Mouse (Mus musculus) adrenal gland, postnatal 10 days (tissue): ENCODE measurements around the gene Rab25. TPM values are rescaled to one million over a fixed set of nuclear protein-coding genes. Genes with fewer than 3 reads are reported as not detected.

Experiments
- DNase-seq: peaks from one replicate; pipeline ENCODE4 v3.0.0; 2021; ENCODE audit warnings: mixed read lengths
- microRNA-seq: library from miRNA; unstranded; fragments of <30 nt; microRNA quantifications from one replicate; pipeline ENCODE4 v1.2.0, GENCODE M21; 2021
- total RNA-seq, 2 experiments: library from RNA; stranded (reverse); gene quantifications; 2 replicates each; pipeline ENCODE4 v1.2.3; 2021

Rab25 gene
- total RNA-seq, 2 experiments from 2014 or later: not detected

DNA sequence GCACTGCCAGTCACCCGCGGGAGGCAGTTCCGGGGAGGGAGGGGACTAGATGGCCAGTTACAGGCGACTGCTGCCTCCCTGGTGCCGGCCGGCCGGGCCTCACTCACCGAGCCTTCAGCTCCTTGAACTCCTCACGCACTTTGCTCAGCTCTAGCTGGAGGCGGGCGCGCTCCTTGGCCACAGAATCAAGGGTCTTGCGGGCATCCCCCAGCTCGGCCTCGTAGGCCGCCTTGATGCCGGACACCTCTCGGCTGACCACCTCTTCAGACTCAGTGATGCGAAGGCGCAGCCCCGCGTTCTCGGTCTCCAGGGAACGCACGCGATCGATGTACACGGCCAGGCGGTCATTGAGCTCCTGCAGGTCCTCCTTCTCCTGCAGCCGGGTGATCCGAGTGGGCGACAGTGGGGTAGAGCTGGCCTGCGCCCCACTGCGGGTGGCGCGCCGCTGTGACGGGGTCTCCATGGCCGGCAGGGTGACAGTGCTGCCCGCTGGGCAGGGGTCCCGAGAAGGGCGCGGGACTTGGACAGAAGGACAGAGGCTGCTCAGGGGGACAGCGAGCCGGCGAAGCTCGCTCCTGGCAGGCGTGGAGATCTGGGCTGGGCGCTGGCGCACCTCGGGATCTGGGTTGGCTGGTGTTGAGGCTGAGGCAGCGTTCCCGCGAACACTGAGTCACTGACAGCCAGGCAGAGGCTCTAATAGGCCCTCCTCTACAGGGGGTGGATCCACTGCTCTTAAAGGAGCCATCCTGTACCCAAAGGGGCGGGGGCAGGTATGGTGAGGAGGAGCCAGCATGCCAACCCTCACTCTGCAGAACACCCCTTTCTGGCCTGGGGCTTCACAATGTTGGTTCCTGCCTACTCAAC is 45.2 kb downstream of the Rab25 start:
- DNase-seq: peak; percentile 95

DNA sequence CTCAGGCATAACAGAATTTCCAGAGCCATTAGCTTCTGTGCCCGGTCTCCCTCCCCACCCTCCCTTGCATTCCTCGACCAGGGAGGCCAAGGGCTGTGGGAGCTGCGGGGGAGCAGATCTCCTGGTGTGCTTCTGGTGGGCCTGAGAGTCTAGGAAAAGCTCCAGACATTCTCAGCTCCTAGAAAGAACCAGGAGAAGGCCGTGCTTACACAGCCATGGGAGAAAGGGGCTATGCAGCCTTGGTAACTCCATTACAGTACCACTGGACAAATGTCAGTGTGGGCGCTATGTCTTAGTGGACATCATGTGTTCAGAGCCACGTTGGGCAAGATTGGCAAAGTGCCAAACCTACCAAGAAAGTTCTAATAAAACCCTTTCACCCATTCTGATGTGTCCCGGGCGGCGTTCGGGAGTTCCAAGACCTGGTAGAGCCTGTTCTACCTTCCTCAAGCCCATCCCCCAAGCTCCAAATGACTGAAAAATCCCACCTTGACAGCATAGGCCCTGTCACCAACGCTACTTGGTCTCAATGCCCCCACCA is 46.0 kb downstream of the Rab25 start:
- peak; percentile 59 for DNase-seq

DNA sequence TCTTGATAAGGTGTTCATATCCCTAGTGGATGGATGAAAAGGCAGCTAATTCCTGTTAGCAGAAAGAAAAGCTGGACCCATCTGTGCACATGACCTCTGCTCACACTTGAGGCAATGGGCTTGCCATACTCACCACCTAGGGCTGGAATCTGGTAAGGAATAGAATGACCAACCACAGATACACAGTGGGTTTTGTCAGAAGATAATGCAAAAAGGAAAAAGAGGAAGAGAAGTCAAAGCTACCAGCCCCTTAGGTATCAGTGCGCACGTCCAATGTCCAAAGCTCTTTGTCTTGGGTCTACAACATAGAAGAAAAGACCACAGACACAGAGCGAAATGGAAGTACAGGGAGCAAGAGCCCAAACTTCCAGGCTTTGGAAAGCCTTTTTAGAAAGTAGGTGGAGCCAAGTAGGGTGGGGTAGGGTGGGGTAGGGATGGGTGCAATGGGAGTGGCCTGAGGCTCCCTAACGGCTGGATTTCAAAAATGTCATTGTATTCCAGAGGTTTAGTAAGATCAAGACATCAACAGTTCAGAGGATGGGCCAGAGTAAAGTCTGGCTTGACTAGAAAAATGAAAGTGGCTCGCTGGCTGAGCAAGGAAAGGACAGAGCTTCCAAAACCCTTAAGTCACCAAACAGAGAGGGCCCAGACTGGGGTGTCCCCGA is 46.6 kb downstream of the Rab25 start:
- DNase-seq: no peak

DNA sequence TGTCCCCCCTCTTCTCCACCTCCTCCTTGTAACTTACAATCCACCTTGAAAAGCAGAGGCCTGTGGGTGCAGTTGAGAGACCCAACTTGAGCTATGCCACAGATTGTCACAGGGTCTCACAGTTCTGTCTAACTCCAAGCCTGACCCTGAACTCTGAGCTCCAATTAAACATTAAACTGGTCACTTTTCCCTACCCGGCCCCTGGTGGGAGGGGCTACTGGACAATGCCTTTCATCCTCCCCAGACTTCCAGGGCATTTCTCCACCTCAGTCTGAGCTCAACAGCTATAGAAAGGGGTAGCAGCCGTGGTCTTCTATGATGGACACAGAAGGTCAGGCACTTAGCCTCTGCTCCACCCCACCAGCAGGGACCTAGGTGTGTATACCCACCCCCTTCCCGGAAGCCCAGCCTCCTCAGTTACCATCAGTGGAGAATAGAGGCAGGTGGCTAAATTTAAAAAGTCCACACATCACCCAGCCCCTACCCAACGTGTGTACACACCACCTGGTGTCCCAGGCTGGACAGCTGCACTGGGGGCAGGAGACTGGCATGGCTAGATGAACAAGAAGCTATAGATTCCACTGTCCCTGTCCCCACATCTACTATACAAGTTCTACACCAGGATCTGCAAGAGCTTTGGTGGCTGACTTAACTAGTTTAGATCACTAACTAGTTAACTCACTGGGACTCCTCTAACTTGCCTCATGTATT is 47.3 kb downstream of the Rab25 start:
- DNase-seq: no peak

DNA sequence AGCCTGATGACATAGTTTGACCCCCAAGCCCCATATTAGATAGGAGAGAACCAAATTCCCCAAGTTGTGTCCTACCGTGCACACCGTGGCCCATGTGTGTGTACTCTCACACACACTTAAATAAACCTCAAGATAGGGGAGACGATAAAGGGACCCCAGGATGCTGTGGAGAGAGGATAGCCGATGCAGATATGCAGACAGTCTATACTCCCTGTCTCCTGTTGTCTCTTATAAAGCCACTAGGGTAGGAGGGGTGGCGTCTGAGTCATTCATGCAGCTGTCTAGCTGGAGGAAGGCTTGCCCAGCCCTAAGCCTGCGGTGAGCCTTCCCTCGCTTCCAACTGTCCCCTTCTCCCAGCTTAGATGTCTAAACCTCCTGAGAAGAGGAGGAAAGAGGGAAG is 48.0 kb downstream of the Rab25 start:
- no peak for DNase-seq

DNA sequence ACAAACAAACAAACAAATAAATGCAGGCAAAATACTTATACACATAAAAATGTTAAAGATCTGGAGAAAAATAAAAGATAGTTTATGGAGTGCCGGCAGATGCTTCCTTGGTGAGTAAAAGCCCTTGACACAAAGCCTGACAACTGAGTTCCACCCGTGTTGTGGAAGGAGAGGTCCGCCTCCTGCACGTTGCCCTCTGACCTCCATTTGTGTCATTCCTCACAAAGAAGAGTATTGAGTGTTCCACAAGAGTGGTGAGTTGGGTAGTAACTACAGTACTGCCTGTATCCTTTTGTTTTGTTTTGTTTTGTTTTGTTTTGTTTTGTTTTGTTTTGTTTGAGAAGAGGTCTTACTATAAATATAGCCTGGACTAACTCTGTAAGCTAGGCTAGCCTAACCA is 48.5 kb downstream of the Rab25 start:
- no peak for DNase-seq

DNA sequence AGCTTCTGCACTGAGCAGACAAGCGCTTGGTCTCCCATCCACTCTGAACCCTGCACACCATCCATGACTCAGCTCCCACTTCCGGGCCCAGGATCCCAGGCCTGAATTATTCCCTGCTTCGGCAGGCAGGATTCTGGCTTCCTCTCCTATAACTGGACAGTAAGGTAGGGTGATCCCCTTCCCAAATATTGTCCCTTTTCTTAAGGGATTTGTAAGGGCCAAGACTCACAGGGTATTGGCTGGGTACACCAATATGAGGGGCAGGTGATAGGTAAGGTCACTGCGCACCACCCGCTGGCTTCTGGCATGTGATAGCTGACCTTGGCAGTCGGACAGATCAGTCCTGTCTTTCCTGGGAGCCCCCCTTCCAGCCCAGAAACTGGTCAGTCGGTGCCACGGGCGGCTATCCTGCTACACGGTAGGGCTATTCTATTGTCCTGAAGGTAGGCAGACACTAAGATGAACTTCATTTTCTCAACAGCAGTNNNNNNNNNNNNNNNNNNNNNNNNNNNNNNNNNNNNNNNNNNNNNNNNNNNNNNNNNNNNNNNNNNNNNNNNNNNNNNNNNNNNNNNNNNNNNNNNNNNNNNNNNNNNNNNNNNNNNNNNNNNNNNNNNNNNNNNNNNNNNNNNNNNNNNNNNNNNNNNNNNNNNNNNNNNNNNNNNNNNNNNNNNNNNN is 52.2 kb downstream of the Rab25 start:
- DNase-seq: no peak

DNA sequence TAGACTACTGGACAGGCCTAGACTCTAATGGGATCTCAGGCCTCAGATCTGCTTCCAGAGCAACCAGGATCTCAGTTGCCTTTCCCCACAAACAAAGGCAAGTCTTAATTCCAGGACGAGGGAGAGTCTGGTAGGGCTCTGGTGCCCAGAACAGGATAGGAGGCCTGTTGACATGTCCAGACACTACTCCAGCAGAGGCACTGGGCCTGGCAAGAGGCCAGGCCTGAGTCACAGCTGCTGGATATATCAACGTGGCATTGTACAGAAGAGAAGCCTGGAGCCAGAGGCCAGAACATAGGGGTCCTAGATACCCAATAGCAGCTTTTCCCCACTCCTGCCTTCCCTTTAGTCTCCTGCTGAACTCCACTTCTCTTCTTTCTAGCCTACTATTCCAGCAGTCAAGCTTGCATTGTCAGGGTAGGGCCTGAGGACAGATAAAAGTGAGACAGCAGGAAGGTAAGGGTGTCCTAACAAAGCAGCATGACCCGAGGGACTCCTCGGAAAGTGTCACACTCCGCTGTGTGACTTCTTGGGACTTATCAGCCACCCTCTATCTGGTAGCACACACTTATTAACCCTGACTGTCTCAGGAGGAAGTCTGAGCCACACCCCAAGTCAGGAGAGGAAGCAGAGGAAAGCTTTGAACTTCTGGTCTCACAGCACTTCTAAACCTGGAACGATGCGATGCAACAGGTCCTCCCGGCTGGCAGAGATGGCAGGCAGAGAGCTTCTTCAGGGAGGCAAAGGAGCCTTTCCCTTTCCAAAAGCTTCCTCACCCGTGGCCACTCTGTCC is 53.1 kb downstream of the Rab25 start:
- DNase-seq: peak; percentile 84

DNA sequence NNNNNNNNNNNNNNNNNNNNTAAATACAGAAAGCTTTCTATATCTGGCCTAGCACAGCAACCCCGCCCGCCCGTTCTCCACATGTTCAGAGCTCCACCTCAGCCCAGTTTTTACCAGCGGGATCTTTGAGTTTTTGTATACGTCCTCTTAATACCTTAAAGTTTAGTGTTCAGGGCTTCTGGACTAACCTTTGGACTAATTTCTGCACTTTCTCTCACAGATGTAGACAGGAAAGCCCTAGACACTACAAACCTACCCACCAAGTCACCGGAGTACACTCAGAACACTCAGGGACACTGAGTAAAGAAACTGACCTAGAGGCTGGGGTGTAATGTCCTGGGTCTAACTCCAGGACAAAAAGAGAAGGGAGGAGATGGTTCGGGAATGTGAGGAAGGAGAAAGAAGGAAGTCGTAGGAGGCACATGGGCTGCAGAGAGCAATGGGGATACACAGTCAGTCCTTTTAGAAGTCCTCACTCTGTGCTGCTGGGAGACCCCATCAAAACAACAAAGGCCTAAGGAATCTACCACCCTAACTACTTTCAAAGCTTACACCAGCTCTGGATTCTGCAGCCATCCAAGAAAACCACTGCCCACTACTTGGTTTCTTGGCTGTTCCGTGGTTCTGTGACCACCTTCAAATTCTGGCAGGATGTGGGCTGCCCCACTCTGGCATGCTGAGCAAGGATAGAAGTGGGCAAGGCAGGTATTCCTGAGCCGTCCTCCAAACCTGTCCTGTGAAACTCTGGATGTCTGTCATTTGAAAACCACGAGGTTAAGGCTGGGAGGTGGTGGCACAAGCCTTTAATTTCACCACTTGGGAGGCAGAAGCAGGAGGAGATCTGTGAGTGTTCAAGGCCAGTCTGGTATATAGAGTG is 54.2 kb downstream of the Rab25 start:
- no peak for DNase-seq

Small RNAs within 50 kb of the gene (microRNA-seq; reads per million reads assigned to microRNA genes)
- not detected for gene Mir1905

Other genes with a start within 250 kb of the Rab25 start
- gene Glmp, start 223.3 kb downstream of the Rab25 start, total RNA-seq: 100 to 1,000 TPM; 144 to 149 TPM
- gene Tmem79, start 212.2 kb downstream of the Rab25 start, total RNA-seq: 10 to 100 TPM; 15.1 to 17.7 TPM
- 10 to 100 TPM; 42.8 to 55.9 TPM for gene Smg5, start 212.0 kb downstream of the Rab25 start, total RNA-seq
- gene Paqr6, start 183.7 kb downstream of the Rab25 start, total RNA-seq: 1 to 10 TPM; 2.7 to 4.2 TPM
- gene Bglap3, start 175.6 kb downstream of the Rab25 start, total RNA-seq: 10 to 100 TPM in 1 of 2 experiments, under 1 TPM in 1; 0.67 to 16.9 TPM
- 10 to 100 TPM in 1 of 2 experiments, not detected in 1; 24.0 TPM for gene Bglap2, start 169.6 kb downstream of the Rab25 start, total RNA-seq
- 100 to 1,000 TPM in 1 of 2 experiments, 1 to 10 TPM in 1; 1.6 to 106 TPM for gene Bglap, start 163.8 kb downstream of the Rab25 start, total RNA-seq
- gene Pmf1, start 138.0 kb downstream of the Rab25 start, total RNA-seq: 10 to 100 TPM; 60.2 to 62.6 TPM
- 10 to 100 TPM; 37.8 to 47.6 TPM for gene Slc25a44, start 123.2 kb downstream of the Rab25 start, total RNA-seq
- gene Sema4a, start 87.1 kb downstream of the Rab25 start, total RNA-seq: 10 to 100 TPM; 13.4 to 15.5 TPM
- 100 to 1,000 TPM; 102 to 104 TPM for gene Lmna, start 38.3 kb downstream of the Rab25 start, total RNA-seq
- 1 to 10 TPM; 5.5 to 5.6 TPM for gene Mex3a, start 15.9 kb downstream of the Rab25 start, total RNA-seq
- gene Lamtor2, start 4.8 kb upstream of the Rab25 start, total RNA-seq: 100 to 1,000 TPM; 131 to 132 TPM
- 10 to 100 TPM; 63.9 to 73.1 TPM for gene Ubqln4, start 5.5 kb upstream of the Rab25 start, total RNA-seq
- gene Ssr2, start 27.6 kb upstream of the Rab25 start, total RNA-seq: 100 to 1,000 TPM; 221 to 247 TPM
- 10 to 100 TPM; 51.4 to 71.5 TPM for gene Arhgef2, start 57.7 kb upstream of the Rab25 start, total RNA-seq
- not detected for gene Rxfp4, start 104.8 kb upstream of the Rab25 start, total RNA-seq
- 10 to 100 TPM; 46.7 to 60.5 TPM for gene Khdc4, start 137.5 kb upstream of the Rab25 start, total RNA-seq
- 10 to 100 TPM; 39.0 to 44.9 TPM for gene Rit1, start 168.5 kb upstream of the Rab25 start, total RNA-seq
- gene Syt11, start 226.9 kb upstream of the Rab25 start, total RNA-seq: 10 to 100 TPM; 10.5 to 18.4 TPM